Mouse (Mus musculus) small intestine, adult 2 months (tissue): ENCODE results near the gene Tmem273. TPM values are rescaled to one million over a fixed set of nuclear protein-coding genes. Genes with fewer than 3 reads are reported as not detected.

Source experiments
- H3K27ac ChIP-seq: fragments of 200-500 bp; 2 replicates; pipeline ENCODE4 v1.5.1; 2012; ENCODE audit warnings: low read depth, low read length, control low read depth, inconsistent platforms; ENCODE audit not compliant: insufficient read depth
- H3K27me3 ChIP-seq: fragments of 200-500 bp; 2 replicates; pipeline ENCODE4 v1.6.1; 2012; ENCODE audit warnings: mild to moderate bottlenecking, moderate library complexity, low read length, inconsistent platforms; ENCODE audit not compliant: control insufficient read depth, insufficient read depth
- H3K36me3 ChIP-seq: fragments of 200-500 bp; 2 replicates; pipeline ENCODE4 v1.6.1; 2012; ENCODE audit warnings: mild to moderate bottlenecking, low read length, control low read depth, inconsistent platforms; ENCODE audit not compliant: control insufficient read depth, insufficient read depth
- H3K4me1 ChIP-seq: fragments of 200-500 bp; 2 replicates; pipeline ENCODE4 v1.6.1; 2012; ENCODE audit warnings: low read length, inconsistent platforms, mixed read lengths; ENCODE audit not compliant: control insufficient read depth, insufficient read depth, insufficient read length
- H3K4me3 ChIP-seq: fragments of 200-500 bp; 2 replicates; pipeline ENCODE4 v1.5.1; 2012; ENCODE audit warnings: low read depth, mild to moderate bottlenecking, control low read depth, inconsistent platforms, low read length, moderate library complexity
- CTCF ChIP-seq: fragments of 200-500 bp; IDR thresholded peaks from 2 replicates; pipeline ENCODE4 v1.5.1; 2012; ENCODE audit warnings: low read depth, mild to moderate bottlenecking, control low read depth, inconsistent platforms, low read length, moderate library complexity, mixed read lengths; ENCODE audit not compliant: insufficient replicate concordance, insufficient read length; ENCODE audit errors: extremely low read depth
- POLR2A ChIP-seq: fragments of 200-500 bp; IDR thresholded peaks from 2 replicates; pipeline ENCODE4 v1.6.1; 2012; ENCODE audit warnings: low read depth, mild to moderate bottlenecking, control low read depth, inconsistent platforms, low read length, moderate library complexity
- WGBS: fragments of 180-500 bp; shearing (Covaris S2); methylation state at CpG from one replicate; pipeline ENCODE4 v1.1.7; 2018; 5-methylcytosine and 5-hydroxymethylcytosine counted together
- polyA plus RNA-seq: library from polyadenylated mRNA; depleted of rRNA; stranded (reverse); fragments of >200 nt; gene quantifications from 2 replicates; pipeline ENCODE4 v1.2.3, GENCODE M21; 2012

Gene Tmem273
- polyA plus RNA-seq, 1 experiment = 1.5 TPM

DNA sequence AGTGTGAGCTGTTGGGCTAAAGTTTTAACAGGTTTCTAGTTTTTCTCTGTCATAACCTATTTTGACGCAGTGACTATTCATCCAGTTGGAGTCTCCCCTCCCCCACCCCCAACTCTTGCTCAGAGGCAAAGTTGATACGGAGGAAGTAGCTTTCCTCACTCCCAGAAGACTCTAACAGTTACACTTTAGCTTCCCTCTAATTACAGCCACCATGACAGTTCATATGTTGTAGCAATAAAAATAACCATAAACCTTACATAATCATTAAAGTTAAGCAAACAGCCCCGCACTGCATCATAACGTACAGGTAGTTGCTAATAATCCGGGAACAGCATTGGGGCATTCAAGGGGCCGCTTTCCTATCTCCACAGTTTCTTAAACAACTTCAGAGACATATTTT lies 15.2 kb upstream of the Tmem273 start:
- H3K27me3 ChIP-seq = no peaks in the 10 kb centered on the region
- TF ChIP-seq CTCF (no peak), POLR2A (no peak)
- H3K4me3 ChIP-seq = no peak overlapping the region
- WGBS = 29% methylated on average over 6 of the region's 6 CpGs
- no peaks in the 10 kb centered on the region for H3K36me3 ChIP-seq
- peaks cover 24% of the 10 kb centered on the region; the same call in 1 of the 2 replicates for H3K4me1 ChIP-seq
- no peak overlapping the region for H3K27ac ChIP-seq

DNA sequence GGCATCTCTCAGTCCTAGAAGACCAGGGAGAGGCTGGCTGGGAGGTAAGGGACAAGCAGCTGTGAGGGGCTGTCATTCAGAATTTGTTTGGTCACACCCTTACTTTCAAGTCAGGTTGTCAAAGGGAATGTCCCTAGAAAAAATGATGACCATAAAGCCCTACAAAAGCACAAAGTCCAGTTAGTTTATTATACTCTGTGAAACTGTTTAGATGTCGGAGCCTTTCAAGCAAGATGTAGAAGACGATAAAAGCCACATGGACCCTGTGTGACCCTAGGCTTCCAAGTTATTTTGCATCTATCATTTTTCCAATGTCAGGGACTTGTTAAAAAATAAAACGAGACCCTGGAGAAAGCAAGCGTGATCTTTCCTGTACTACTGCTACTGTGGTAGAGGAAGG lies 13.7 kb upstream of the Tmem273 start:
- Histone ChIP-seq H3K4me3 (no peak overlapping the region), H3K36me3 (no peaks in the 10 kb centered on the region), H3K4me1 (peaks cover 28% of the 10 kb centered on the region; the same call in 1 of the 2 replicates), H3K27me3 (no peaks in the 10 kb centered on the region), H3K27ac (no peak overlapping the region)
- TF ChIP-seq CTCF (no peak), POLR2A (no peak)
- 30% methylated on average over 4 of the region's 4 CpGs for WGBS

DNA sequence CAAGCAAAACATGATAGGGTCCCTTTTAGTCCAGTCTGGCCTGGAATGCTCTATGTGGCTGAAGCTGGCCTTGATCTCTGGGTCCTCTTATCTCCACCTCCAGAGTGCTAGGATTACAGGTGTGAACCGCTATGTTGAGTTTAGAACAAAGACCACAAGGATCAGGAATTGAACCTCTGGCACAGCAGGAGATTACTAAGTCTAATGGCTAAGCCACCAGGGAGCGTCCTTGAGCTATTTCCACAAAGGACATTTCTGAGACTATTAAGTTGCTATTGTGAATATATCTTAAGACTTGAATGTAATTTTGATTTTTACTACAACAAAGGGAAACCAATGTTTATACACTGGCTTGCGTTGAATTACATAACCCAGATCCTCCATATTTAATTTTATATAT lies 13.0 kb upstream of the Tmem273 start:
- H3K27ac ChIP-seq = no peak overlapping the region
- WGBS = 48% methylated on average over 3 of the region's 3 CpGs
- TF ChIP-seq CTCF (no peak), POLR2A (no peak)

DNA sequence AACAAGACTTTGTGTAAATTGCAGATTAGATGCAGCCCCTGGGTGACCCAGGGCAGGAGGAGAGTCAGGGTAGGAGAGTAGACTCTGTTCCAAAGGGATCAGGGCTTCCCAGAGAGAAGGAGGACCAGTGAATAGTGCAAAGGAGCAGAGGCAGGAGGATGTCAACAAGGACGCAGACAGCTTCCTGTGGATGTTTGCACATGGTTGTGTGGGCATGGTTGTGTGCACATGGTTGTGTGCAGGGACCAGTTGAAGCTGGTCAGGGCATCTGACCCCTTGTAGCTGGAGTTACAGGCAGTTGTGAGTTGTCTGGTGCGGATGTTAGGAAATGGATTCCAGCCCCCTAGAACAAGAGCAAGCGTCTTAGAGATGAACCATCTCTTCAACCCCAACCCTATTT lies 12.3 kb upstream of the Tmem273 start:
- Histone ChIP-seq H3K36me3 (no peaks in the 10 kb centered on the region), H3K27ac (no peak overlapping the region), H3K4me1 (peaks cover 28% of the 10 kb centered on the region; the same call in 1 of the 2 replicates), H3K4me3 (no peak overlapping the region), H3K27me3 (no peaks in the 10 kb centered on the region)
- no peak for TF ChIP-seq CTCF
- TF ChIP-seq POLR2A = no peak
- 88% methylated on average over 3 of the region's 3 CpGs for WGBS

More for the DNA sequence above, 13.0 kb upstream of the Tmem273 start:
- H3K27me3 ChIP-seq = no peaks in the 10 kb centered on the region
- no peak overlapping the region for H3K4me3 ChIP-seq
- H3K4me1 ChIP-seq = peaks cover 28% of the 10 kb centered on the region; the same call in 1 of the 2 replicates
- no peaks in the 10 kb centered on the region for H3K36me3 ChIP-seq

DNA sequence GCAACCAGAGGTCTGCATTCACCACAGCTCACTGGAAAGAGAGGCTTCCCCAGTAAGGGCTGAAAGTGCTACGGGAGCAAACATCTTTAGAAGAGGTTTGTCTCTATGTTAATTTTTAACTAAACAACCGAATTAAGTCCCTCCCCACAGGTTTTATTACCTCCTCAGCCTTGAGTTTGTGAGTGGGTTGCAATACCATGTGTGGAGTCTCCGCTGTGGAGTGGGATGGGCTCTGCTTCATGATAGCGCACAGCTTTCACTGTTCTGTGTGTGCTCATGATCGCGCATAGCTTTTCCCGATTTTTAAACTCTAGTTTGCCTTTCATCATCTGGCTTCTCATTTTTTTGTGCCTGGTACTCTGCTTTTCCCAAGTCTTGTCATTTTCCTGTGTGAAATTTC lies 9.7 kb upstream of the Tmem273 start:
- H3K36me3 ChIP-seq = no peaks in the 10 kb centered on the region
- H3K27me3 ChIP-seq = no peaks in the 10 kb centered on the region
- no peak overlapping the region for H3K4me3 ChIP-seq
- H3K27ac ChIP-seq = no peak overlapping the region
- WGBS = 40% methylated on average over 7 of the region's 7 CpGs
- peaks cover 24% of the 10 kb centered on the region; the same call in 1 of the 2 replicates for H3K4me1 ChIP-seq
- TF ChIP-seq POLR2A (no peak), CTCF (no peak)

DNA sequence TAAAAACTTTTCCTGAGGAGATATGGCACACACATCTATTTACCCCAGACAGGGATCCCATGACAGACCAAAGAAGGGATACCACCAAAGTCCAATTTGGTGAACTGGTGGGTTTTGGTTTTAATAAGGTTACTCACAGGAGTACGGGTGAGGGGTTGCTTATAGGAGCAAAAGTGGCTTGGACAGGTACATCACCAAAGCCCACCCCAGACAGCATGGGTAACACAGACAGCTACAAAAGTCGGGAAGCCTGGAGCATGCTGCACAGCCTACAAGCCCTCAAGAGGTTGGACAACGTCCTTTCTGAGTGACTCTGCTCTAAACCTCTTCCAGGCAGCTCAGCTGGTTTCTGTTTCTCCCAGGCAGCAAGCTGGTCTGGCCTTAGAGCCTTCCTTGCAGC lies 7.4 kb upstream of the Tmem273 start:
- Histone ChIP-seq H3K27me3 (no peaks in the 10 kb centered on the region), H3K36me3 (no peaks in the 10 kb centered on the region), H3K27ac (no peak overlapping the region), H3K4me3 (no peak overlapping the region), H3K4me1 (peaks cover 11% of the 10 kb centered on the region; the same call in 1 of the 2 replicates)
- TF ChIP-seq POLR2A = no peak
- no peak for TF ChIP-seq CTCF
- WGBS = 78% methylated on average over 3 of the region's 3 CpGs

DNA sequence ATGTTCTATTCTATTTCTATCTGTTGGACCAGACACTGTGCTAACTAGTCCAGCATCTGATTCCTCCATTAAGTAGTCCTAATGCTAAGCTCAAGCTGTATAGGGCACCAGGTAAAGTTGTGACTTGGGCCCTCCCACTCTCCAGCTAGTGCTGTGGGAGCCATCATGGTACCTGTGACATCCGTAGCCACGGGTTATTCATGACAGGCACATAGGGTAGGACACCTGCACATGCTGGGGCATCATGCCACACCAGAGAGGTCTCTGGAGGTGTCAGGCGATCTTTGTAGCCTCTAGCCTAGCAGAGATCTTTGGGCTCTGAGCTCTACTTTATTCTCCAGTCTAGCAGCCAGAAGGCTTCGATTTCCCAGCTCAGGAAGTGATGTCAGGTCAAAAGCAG lies 2.9 kb upstream of the Tmem273 start:
- 87% methylated on average over 4 of the region's 4 CpGs for WGBS
- no peak for TF ChIP-seq CTCF
- TF ChIP-seq POLR2A = no peak
- no peaks in the 10 kb centered on the region for H3K27me3 ChIP-seq
- H3K27ac ChIP-seq = no peak overlapping the region
- H3K4me3 ChIP-seq = no peak overlapping the region
- H3K4me1 ChIP-seq = peaks cover 5% of the 10 kb centered on the region; the same call in 1 of the 2 replicates
- no peaks in the 10 kb centered on the region for H3K36me3 ChIP-seq
